Mouse (Mus musculus) neural tube, embryonic 12.5 days (tissue): ENCODE measurements around the gene Olfml2a. TPM values are rescaled to one million over a fixed set of nuclear protein-coding genes. Genes with fewer than 3 reads are reported as not detected.

Experiments used
- ATAC-seq: fragments of 200-750 bp; cut with Nextera tagmentation; 2 replicates; pipeline ENCODE4 v1.8.0; 2017; ENCODE audit warnings: low read depth, mild to moderate bottlenecking, moderate TSS enrichment, moderate library complexity; ENCODE audit not compliant: low FRiP score
- H3K27ac ChIP-seq: fragments of 300-500 bp; sonication (generic); 2 replicates; pipeline ENCODE4 v1.5.1; 2016
- H3K27me3 ChIP-seq: fragments of 300-500 bp; sonication (generic); replicated peaks from 2 replicates; pipeline ENCODE4 v1.6.1; 2016; ENCODE audit warnings: mild to moderate bottlenecking
- H3K36me3 ChIP-seq: fragments of 300-500 bp; sonication (generic); 2 replicates; pipeline ENCODE4 v1.6.1; 2016; ENCODE audit warnings: mild to moderate bottlenecking
- H3K4me1 ChIP-seq: fragments of 300-500 bp; sonication (generic); 2 replicates; pipeline ENCODE4 v1.6.1; 2016
- H3K4me2 ChIP-seq: fragments of 300-500 bp; sonication (generic); replicated peaks from 2 replicates; pipeline ENCODE4 v1.6.1; 2016; ENCODE audit warnings: mild to moderate bottlenecking
- H3K4me3 ChIP-seq: fragments of 300-500 bp; sonication (generic); 2 replicates; pipeline ENCODE4 v1.5.1; 2016
- H3K9ac ChIP-seq: fragments of 300-500 bp; sonication (generic); 2 replicates; pipeline ENCODE4 v1.6.1; 2016; ENCODE audit warnings: mild to moderate bottlenecking
- H3K9me3 ChIP-seq: fragments of 300-500 bp; sonication (generic); 2 replicates; pipeline ENCODE4 v1.6.1; 2016; ENCODE audit warnings: mild to moderate bottlenecking
- WGBS: fragments of 180-500 bp; shearing (Covaris S2); methylation state at CpG from one replicate; pipeline ENCODE4 v1.1.7; 2016; 5-methylcytosine and 5-hydroxymethylcytosine counted together
- polyA plus RNA-seq: library from polyadenylated mRNA; unstranded; fragments of >200 nt; fragmentation: Nextera tagmentation; extraction: Ambion mirVana; gene quantifications from 2 replicates; pipeline ENCODE4 v1.2.1, GENCODE M21; 2016

Gene Olfml2a
- 4.4 and 5.3 TPM in 2 replicates for polyA plus RNA-seq

DNA sequence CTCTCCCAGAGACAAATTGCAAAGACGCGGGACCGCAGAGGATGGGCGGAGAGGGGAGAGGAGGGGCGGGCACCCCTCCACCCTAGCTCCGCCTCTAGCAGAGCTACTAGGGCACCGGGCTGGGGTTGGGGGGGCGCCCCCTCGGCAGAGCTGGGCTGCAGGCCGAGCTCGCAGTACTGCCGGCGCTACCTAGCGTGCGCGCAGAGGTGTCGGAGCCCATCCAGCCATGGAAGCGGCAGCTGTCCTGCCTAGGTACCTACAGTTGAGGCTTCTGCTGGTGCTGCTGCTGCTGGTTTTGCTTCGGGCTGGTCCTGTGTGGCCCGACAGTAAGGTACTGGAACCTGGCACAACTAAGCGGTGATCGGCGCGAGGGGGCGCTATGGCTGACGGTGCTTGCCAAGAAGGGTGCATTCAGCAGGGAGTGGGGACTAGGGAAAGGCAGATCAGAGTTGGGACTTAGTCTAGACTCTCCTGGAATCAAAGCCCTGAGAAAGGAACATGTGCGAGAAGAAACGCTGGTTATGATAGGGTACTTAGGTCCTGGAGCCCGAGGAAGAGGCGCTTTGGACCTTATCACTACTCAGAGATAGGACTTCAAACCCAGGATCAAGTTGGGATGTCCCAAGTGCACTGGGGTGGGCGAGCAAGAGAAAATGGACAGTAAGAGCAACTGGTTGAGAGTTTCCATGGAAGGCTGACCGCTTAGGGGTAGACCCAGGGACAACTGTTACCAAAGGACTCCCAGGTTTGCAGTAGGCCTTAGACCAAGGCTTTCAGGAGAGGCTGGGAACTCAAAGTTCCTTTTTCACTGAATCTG is at the start of gene Olfml2a:
TSS of gene Olfml2a (plus strand) at position 128 of the 817 bp plus-strand sequence.
- WGBS: 7% methylated on average over 32 of the region's 32 CpGs
- Histone ChIP-seq H3K4me1 (peaks cover 17% of the 10 kb centered on the region), H3K27me3 (no peaks in the 10 kb centered on the region), H3K9me3 (no peaks in the 10 kb centered on the region), H3K27ac (no peak within 1 kb of the TSS), H3K36me3 (no peaks in the 10 kb centered on the region), H3K4me2 (peak within 1 kb of the TSS; percentile 92), H3K9ac (peak within 1 kb of the TSS; percentile 60), H3K4me3 (peak within 1 kb of the TSS; percentile 44)
- peak; percentile 60 for ATAC-seq

GRCm38 (mm10) chr2:38902866-38903265 is 28.9 kb upstream of the Olfml2a start:
- Histone ChIP-seq H3K4me2 (no peak overlapping the region), H3K4me3 (no peak overlapping the region), H3K4me1 (no peaks in the 10 kb centered on the region), H3K9ac (no peak overlapping the region), H3K9me3 (no peaks in the 10 kb centered on the region), H3K27ac (no peak overlapping the region), H3K27me3 (no peaks in the 10 kb centered on the region), H3K36me3 (no peaks in the 10 kb centered on the region)
- ATAC-seq: no peak

DNA sequence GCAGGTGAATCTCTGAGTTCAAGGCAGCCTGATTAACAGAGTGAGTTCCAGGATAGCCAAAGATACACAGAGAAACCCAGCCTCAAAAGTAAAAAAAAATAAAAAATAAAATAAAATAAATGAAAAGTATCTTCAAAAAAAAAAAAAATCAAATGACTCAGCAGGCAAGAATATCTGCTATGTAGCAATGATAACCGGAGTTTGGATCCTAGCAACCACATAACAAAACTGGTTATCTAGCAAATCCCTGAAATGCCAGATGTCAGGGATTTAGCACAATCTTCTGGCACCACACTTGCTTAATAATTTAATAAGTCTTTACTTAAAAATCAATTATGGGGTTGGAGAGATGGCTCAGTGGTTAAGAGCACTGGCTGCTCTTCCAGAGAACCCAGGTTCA is 27.5 kb upstream of the Olfml2a start:
- no peaks in the 10 kb centered on the region for H3K36me3 ChIP-seq
- no peak overlapping the region for H3K4me3 ChIP-seq
- H3K27ac ChIP-seq: no peak overlapping the region
- no peaks in the 10 kb centered on the region for H3K9me3 ChIP-seq
- H3K4me1 ChIP-seq: no peaks in the 10 kb centered on the region
- WGBS: 87% methylated on average over 1 of the region's 1 CpGs
- no peak overlapping the region for H3K9ac ChIP-seq
- ATAC-seq: no peak
- H3K4me2 ChIP-seq: no peak overlapping the region
- H3K27me3 ChIP-seq: no peaks in the 10 kb centered on the region

DNA sequence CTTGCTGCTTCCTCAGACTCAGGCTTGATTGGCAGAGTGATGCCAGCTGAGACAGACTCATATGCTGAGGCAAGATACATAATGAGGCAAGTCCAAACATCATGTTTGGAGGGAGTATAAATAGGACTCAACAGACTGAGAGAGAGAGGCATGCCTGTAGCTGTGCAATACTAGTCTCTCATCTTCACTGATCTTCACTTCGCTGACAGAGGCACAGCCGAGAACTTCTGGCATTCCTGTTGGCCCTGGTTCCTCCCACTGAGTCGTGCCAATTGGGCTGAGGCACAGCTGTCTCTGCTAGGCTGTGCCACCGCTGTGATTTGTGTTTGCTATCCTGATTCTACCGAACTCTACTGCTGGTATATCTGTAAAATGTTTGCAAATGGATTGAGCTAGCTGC is 25.7 kb upstream of the Olfml2a start:
- WGBS: 81% methylated on average over 5 of the region's 5 CpGs

GRCm38 (mm10) chr2:38908604-38909003 is 23.2 kb upstream of the Olfml2a start:
- no peak overlapping the region for H3K4me2 ChIP-seq
- no peaks in the 10 kb centered on the region for H3K9me3 ChIP-seq
- no peak overlapping the region for H3K27ac ChIP-seq
- H3K36me3 ChIP-seq: no peaks in the 10 kb centered on the region
- WGBS: 66% methylated on average over 1 of the region's 1 CpGs
- H3K4me1 ChIP-seq: no peaks in the 10 kb centered on the region
- no peak overlapping the region for H3K4me3 ChIP-seq
- no peak overlapping the region for H3K9ac ChIP-seq
- no peaks in the 10 kb centered on the region for H3K27me3 ChIP-seq
- ATAC-seq: no peak

More for the DNA sequence above, 25.7 kb upstream of the Olfml2a start:
- Histone ChIP-seq H3K4me3 (no peak overlapping the region), H3K36me3 (no peaks in the 10 kb centered on the region), H3K9ac (no peak overlapping the region), H3K27ac (no peak overlapping the region), H3K4me2 (no peak overlapping the region), H3K27me3 (no peaks in the 10 kb centered on the region), H3K4me1 (no peaks in the 10 kb centered on the region), H3K9me3 (no peaks in the 10 kb centered on the region)
- ATAC-seq: no peak

GRCm38 (mm10) chr2:38914517-38914916 is 17.3 kb upstream of the Olfml2a start:
- no peaks in the 10 kb centered on the region for H3K27me3 ChIP-seq
- H3K9ac ChIP-seq: no peak overlapping the region
- no peak overlapping the region for H3K27ac ChIP-seq
- no peak overlapping the region for H3K4me3 ChIP-seq
- WGBS: 23% methylated on average over 1 of the region's 1 CpGs
- peaks cover 24% of the 10 kb centered on the region for H3K4me1 ChIP-seq
- ATAC-seq: no peak
- no peak overlapping the region for H3K4me2 ChIP-seq
- H3K36me3 ChIP-seq: no peaks in the 10 kb centered on the region
- H3K9me3 ChIP-seq: no peaks in the 10 kb centered on the region

- Histone ChIP-seq H3K27ac (no peak overlapping the region), H3K36me3 (no peaks in the 10 kb centered on the region), H3K9ac (no peak overlapping the region), H3K4me3 (no peak overlapping the region), H3K9me3 (no peaks in the 10 kb centered on the region), H3K4me1 (peaks cover 24% of the 10 kb centered on the region), H3K27me3 (no peaks in the 10 kb centered on the region), H3K4me2 (0 out of 2 replicates have a peak overlapping the region, but pooled peaks have one; percentile 27)
- 8% methylated on average over 4 of the region's 4 CpGs for WGBS
- peak; percentile 85 for ATAC-seq
Measured at GRCm38 (mm10) chr2:38914965-38915364, 16.8 kb upstream of the Olfml2a start.

- Histone ChIP-seq H3K4me3 (no peak overlapping the region), H3K9ac (no peak overlapping the region), H3K4me2 (no peak overlapping the region), H3K27ac (no peak overlapping the region), H3K36me3 (no peaks in the 10 kb centered on the region), H3K9me3 (no peaks in the 10 kb centered on the region), H3K27me3 (no peaks in the 10 kb centered on the region), H3K4me1 (peaks cover 26% of the 10 kb centered on the region)
- ATAC-seq: no peak
- WGBS: 18% methylated on average over 4 of the region's 4 CpGs
Measured at GRCm38 (mm10) chr2:38916947-38917691, 14.7 kb upstream of the Olfml2a start.

GRCm38 (mm10) chr2:38921374-38921773 is 10.4 kb upstream of the Olfml2a start:
- no peak overlapping the region for H3K4me3 ChIP-seq
- H3K9ac ChIP-seq: no peak overlapping the region
- H3K4me1 ChIP-seq: peaks cover 23% of the 10 kb centered on the region
- H3K27me3 ChIP-seq: no peaks in the 10 kb centered on the region
- no peaks in the 10 kb centered on the region for H3K9me3 ChIP-seq
- no peak overlapping the region for H3K27ac ChIP-seq
- H3K36me3 ChIP-seq: no peaks in the 10 kb centered on the region
- no peak overlapping the region for H3K4me2 ChIP-seq
- ATAC-seq: no peak
- 12% methylated on average over 1 of the region's 1 CpGs for WGBS

DNA sequence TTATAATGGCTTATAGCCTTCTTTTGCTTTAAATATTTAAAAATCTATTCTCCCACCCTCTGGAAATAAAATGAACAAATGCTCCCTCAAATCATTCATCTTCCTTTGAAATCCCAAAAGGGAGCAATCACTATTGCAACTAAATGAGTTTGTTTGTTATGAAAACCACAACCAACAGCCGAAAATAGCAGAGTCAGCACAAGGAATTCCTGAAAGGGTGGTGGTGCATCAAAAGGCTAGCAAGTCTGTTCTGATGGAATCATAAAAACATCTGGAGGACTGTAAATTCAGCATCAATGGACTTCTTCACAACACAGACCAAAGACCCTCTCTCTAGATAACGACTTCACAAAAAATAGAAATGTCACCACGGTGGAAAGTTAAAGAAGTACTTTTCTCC is 8.3 kb upstream of the Olfml2a start:
- no peak for ATAC-seq
- no peaks in the 10 kb centered on the region for H3K27me3 ChIP-seq
- no peak overlapping the region; the same call in 1 of the 2 replicates for H3K4me2 ChIP-seq
- no peaks in the 10 kb centered on the region for H3K36me3 ChIP-seq
- no peak overlapping the region for H3K9ac ChIP-seq
- no peak overlapping the region for H3K4me3 ChIP-seq
- 4% methylated on average over 3 of the region's 3 CpGs for WGBS
- no peaks in the 10 kb centered on the region for H3K9me3 ChIP-seq
- H3K4me1 ChIP-seq: peaks cover 19% of the 10 kb centered on the region
- no peak overlapping the region for H3K27ac ChIP-seq

DNA sequence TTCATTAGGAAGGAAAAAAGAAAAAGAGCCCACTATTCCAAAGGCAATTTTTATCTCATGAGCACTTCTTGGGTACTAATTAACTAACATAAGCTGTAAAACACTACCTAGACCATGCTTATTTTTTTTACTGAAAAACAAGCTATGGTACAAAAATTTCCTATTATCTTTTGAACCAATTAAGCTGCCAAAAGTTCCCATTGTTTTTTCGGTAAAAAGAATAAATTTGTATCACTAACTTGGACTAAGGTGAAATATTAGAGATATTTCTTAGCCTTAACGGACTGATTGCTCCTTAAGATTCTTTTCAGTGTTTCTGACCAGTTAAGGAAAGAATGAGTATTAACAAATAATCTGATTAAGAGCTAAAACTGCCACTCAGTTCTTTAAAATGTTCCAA is 7.9 kb upstream of the Olfml2a start:
- peak overlapping the region; percentile 91 for H3K4me2 ChIP-seq
- no peaks in the 10 kb centered on the region for H3K9me3 ChIP-seq
- no peaks in the 10 kb centered on the region for H3K27me3 ChIP-seq
- H3K9ac ChIP-seq: no peak overlapping the region
- no peak overlapping the region for H3K4me3 ChIP-seq
- no peaks in the 10 kb centered on the region for H3K36me3 ChIP-seq
- H3K27ac ChIP-seq: no peak overlapping the region
- H3K4me1 ChIP-seq: peaks cover 19% of the 10 kb centered on the region
- 15% methylated on average over 2 of the region's 2 CpGs for WGBS
- ATAC-seq: no peak

- peak overlapping the region; percentile 91 for H3K4me2 ChIP-seq
- H3K27ac ChIP-seq: no peak overlapping the region
- no peaks in the 10 kb centered on the region for H3K9me3 ChIP-seq
Measured at GRCm38 (mm10) chr2:38924571-38924970, 7.2 kb upstream of the Olfml2a start.

More at GRCm38 (mm10) chr2:38924571-38924970, 7.2 kb upstream of the Olfml2a start:
- peak overlapping the region; percentile 86 for H3K4me3 ChIP-seq
- H3K4me1 ChIP-seq: peaks cover 19% of the 10 kb centered on the region
- ATAC-seq: no peak
- 2% methylated on average over 10 of the region's 10 CpGs for WGBS
- H3K27me3 ChIP-seq: no peaks in the 10 kb centered on the region
- no peaks in the 10 kb centered on the region for H3K36me3 ChIP-seq
- peak overlapping the region; percentile 78; the same call in 1 of the 2 replicates for H3K9ac ChIP-seq
